Mouse (Mus musculus): Measurements from ENCODE around the gene Lrpap1. TPM values are rescaled to one million over a fixed set of nuclear protein-coding genes. Genes with fewer than 3 reads are reported as not detected.
A peak's percentile ranks its signal among the peaks of the same experiment; 100 is the strongest.

Gene Lrpap1
- total RNA-seq (2021) (100 to 1,000 TPM; 112 to 116 TPM), polyA plus RNA-seq (2012; rRNA removed) (31.4 and 36.7 TPM in 2 replicates)
- long read RNA-seq, transcript Lrpap1-201 (8 exons, 2,981 nt): major isoform, 196 of 215 reads
- long read RNA-seq, partial matches to known transcripts: 3 of 215 reads
- long read RNA-seq, other reads (novel, unspliced or antisense): 14 of 215 reads

GRCm38 (mm10) chr5:35104960-35105921 is at the start of gene Lrpap1:
Gene Lrpap1 (minus strand): TSS chr5:35105766.
- peak; percentile 91 for DNase-seq

DNA sequence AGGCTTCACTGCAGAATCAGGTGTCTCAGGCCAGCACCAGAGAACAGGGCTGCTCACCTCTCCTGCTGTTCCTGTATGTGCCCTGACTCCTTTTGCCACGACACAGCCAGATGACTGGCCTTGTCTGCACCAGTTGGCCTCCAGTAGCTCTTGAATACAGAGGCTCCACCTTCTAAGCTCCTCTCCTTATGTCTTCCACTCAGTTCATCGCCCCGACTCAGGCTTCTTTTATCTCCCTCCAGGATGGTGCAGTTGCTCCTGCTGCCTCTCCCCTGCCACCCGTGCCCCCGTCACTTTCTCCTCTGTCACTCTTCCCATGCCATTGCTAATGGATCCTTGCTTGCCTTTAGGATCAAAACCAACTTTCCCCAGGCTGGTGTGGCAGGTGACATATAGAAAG is 44.4 kb upstream of the Lrpap1 start:
- DNase-seq: no peak

GRCm38 (mm10) chr5:35149526-35149925 is 44.0 kb upstream of the Lrpap1 start:
- no peak for DNase-seq

DNA sequence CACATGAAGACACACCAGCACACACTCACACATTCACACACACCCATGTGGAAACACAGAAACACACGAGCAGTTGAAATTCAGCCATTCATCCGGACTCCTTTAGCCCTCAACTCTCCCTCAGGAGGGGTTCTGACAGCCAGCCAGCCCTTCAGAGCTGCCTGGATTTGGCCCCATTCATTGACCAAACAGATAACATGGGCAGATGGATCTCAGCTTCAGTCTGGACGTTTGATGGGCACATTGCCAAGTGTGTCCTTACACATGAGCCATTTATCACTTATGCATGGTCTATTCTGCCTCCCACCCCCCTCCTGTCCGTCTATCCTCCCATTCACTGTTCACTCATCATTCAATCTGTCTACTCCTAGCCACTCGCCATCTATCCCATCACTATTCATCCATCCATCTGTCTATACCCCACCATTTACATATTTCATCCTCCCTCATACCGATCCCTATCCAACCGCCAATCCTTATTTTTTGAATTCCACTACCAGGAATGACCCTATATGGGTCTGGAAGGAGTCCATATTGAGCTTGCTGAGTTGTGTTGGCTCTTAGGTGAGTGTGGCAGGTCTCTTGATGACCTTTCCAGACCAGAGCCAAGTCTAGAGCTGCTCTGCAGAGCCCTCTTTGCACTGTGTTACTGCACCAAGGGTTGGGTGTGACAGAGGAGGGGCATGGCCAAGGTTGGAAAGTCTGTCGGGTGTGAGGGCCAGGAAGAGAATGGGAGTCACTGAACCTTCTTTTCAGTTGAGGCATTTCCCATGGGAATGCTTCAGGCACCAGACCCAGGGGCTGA is 42.6 kb upstream of the Lrpap1 start:
- DNase-seq: no peak

DNA sequence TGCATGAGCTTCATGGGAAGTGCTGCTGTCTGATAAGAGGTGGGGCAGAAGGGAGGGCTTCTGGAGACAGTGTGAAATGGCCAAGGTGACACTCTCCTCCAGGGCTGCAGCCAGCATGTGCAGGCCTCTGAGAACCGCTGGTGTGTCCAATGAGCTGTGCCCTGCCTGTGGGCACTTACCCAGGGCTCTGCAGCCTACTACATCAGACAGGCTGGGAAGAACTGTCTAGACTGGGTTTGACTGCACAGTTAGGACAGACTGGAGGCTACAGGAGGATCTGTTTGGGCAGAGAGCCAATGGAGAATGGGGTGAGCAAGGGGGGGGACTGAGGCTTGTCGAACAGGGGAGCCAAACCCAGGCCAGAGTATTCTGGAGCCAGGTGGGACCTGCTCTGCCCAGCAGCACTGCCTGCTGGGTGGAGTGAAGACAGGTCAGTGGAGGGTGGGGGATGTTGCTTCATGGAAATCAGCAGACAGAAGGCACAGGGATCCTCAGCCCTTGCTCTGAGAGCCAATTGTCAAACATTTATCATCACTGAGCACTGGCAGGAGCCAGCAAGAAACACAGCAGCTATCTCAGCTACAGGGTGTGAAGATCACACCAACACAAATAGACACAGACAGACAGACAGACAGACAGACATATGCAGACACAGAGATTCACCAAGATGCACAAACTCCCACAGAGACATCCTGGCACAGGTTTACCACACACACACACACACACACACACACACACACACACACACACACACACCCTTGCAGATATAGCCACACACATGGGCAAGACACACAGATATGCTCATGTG is 41.8 kb upstream of the Lrpap1 start:
- DNase-seq: no peak

DNA sequence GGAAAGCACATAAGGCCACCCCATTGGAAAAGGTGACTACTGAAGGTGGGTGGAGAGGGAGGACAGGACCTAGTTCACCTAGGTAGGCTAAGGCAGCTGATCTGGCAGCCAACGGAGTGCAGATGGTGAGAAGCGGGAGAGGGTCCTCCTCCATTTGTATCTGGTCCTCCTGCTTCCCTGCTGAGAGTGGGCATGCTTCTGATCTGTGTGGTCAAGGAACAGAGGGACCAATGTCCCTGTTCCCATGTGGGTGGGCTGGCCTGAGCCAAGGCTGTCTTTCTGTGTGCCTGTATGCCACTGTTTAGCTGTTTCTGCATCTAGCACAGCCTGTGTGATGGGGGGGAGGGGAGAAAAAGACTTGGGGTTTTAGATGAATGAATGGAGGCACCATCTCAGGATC is 41.2 kb upstream of the Lrpap1 start:
- no peak for DNase-seq

DNA sequence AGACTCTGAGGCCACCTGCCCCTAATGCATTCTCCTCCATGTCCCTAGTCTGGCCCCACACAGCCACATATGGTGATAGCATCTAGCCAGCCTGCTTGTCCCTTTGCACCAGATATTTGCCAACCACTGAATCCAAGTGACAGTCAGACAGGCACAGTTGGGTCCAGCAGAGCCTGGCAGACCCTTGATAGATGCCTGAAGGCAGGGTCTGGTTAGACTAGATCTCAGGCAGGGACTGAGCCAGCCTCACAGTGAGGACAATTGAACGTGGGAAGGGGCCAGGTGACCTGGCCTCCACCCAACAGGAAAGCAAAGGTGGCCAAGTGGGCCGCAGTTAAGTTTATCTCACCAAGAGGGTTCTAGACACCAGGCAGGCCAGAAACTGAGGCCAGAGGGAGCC is 39.1 kb upstream of the Lrpap1 start:
- DNase-seq: no peak

DNA sequence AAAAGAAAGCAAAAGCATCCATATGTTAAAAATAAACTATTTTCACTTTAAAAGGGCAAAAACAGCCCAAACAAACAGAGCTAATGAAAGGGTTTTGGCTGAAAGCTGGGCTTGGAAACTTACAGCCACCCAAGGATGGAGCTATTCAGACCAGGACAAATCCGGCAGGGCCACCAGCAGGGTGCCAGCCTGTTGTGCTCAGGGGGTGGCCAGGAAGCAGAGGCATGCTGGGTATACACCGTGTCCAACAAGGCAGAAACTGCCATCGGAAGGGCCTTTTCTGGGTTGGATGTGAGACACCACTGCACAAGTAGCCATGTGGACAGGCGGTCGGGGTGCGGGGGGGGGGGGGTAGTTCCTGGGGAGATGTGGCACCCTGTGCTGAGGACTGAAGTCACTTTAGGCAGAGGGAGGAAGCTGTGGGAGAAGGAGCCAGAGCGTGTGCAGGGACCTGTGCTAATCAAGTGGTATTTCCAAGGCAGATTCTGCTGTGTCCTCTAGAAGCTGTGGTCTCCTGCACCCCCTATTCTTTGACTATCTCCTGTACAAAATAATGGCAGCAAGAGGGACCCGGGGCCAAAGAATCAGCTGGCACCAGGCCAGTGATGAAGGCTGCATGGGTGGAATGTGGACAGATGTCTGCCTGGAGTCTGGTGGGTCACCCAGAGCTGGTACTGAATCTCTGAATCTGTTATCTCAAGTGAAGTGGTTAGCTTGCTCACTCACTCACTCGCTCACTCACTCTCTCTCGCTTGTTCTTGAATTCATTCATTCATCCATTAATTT is 38.1 kb upstream of the Lrpap1 start:
- no peak for DNase-seq

DNA sequence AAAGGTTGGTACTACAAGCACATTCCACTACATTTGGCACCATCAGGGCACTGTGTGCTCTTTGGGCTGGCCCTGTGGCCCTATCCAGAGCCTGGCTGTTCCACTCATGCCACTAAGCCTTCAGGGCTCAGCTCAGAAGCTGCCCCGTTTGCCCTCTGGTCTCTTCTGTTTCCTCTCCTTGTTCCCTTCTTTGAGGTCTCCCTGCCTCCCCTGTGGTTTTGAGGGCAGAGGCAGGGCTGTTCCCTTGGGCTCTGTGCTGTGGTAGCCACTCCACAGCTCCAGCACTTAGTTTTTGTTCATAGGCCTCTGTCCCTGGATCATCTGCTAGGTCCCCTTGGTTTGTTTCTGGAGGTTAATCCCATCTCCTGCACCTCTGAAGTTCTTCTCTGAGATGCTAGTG is 37.3 kb upstream of the Lrpap1 start:
- no peak for DNase-seq

GRCm38 (mm10) chr5:35141316-35141715 is 35.8 kb upstream of the Lrpap1 start:
- no peak for DNase-seq

- DNase-seq: peak; percentile 49
Observed at GRCm38 (mm10) chr5:35138183-35138611, 32.6 kb upstream of the Lrpap1 start.

DNA sequence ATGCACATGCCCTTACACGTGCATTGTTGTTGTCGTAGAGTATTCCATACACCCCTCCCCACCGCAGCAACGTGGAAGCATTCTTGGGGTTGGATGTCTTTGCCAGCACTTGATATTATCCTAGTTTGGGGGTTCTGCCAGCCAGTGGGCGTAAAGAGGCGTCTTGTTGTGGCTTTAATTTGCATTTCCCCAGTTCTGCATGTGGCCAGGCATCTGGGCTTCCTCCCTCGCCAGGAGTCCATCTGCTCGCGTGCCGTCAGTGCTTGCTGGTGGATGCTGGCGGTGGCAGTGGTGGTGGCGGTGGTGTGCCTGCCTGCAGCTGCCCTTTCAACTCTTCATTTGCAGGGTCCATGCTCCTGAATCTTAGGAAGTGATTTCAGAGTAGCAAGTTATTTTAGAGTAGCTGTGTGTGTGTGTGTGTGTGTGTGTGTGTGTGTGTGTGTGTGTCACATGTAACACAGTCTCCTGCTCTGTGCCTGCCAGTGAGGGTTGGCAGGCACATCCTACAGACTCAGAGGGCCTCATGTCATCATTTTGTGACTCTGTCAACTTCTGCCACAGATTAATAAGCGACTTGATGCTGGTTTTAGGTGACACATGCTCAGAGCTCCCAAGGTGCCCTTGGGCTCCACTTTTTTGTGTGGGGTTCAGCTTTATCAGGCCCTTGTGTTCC is 32.1 kb upstream of the Lrpap1 start:
- DNase-seq: no peak

- no peak for DNase-seq
Observed at GRCm38 (mm10) chr5:35135903-35136302, 30.3 kb upstream of the Lrpap1 start.

DNA sequence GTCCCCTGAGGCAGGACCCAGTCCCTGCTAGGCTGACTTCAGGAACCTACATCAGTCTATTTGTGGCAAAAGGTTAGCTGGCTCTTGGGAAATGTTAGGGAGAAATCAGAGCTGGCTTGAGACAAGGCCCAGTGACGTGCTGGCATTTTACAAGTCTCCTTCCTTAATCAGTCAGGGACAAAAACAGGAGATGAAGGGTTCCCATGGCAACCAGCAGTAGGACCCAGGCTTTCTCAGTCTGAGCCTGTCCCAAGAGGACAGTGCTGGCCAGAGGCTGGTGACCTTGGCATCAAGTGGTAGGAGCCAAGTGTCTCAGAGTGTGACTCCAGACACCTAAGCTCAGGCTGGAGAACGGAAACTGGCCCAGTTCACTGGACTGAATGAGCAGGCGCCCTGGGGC is 28.7 kb upstream of the Lrpap1 start:
- DNase-seq: peak; percentile 56

GRCm38 (mm10) chr5:35133468-35133867 is 27.9 kb upstream of the Lrpap1 start:
- no peak for DNase-seq

DNA sequence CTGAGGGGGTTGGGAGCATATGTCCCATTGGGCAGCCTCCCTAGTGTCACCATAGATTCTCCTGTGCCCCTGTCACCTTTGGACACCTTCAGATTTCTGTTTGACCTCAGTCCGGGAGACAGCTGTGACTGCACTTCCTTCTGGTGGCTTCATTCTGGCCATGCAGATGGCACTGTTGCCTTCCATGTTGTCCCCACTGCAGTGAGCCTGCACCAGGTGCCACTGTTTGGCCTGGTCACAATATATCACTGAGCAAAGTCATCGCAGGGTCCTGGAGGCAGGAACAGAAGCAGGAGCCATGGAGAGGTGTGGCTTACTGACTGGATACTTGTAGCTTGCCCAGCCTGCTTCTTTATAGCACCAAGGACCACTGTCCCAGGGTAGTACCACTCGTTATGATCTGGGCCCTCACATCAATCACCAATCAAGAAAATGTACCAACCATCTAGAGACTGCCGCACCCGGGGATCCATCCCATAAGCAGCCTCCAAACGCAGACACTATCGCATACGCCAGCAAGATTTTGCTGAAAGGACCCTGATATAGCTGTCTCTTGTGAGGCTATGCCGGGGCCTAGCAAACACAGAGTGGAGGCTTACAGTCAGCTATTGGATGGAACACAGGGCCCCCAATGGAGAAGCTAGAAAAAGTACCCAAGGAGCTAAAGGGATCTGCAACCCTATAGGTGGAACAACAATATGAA is 26.9 kb upstream of the Lrpap1 start:
- no peak for DNase-seq

DNA sequence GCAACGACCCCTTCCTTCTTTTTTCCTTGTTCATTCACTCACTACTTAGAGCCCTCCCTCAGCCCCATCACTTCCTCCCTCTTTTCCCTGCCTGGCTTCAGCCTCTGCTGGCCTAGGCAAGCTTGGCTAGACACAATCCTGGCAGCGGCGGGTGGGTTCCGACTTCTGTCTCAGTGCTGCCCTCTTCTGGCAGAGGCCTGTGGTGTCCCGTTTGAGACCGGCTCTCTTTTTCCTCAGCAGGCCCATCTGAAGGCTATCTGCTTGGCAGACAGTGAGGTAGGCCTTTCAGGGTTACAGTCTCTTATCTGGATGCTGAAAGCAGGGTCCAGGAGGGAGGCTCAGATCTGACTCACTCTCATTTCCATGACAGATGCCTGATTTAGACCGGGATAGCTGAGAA is 26.2 kb upstream of the Lrpap1 start:
- DNase-seq: peak; percentile 89

DNA sequence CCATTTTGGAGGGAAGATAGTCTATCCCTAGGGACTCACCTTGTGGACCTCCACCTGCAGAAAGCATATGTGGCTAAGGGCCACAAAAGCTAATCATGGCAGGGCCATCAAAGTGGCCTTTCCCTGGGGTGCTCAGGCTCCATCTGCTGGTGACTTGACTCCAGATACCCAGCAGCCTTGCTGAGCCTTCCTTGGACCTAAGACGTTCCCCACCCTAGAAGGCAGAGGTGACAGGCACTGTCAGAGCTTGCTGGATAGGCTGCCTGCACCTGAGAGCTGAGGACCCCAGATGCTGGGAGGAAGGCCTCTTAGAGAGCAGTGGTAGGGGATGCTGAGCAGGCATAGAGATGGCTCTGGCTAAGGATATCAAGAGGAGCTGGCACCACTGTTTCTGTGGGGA is 25.7 kb upstream of the Lrpap1 start:
- DNase-seq: no peak

GRCm38 (mm10) chr5:35129767-35130191 is 24.2 kb upstream of the Lrpap1 start:
- no peak for DNase-seq

DNA sequence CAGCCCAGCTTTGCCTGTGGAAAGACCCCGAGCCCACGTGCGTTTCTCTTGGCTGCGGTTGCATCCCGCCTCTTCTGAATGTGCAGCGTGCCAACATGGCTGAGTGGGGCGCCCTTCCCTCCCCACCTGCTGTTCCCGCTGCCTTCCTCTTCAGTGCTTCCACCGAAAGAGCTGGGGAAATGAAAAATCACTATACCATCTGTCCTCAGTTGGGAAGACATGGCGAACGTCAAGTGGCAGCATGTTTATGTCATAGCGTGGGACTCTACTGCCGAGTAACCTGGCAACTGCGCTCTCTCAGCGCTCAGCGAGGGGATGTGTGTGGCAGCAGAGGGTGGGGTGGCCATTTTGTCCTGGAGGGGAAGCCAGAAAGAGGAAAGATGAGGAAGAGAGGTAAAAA is 23.6 kb upstream of the Lrpap1 start:
- DNase-seq: no peak
